Mouse (Mus musculus) cortical plate, adult 2 months (tissue): Measurements from ENCODE around the gene Kcnj6.

ENCODE experiments used
- CTCF ChIP-seq: fragments of 200-500 bp; IDR thresholded peaks from 2 replicates; pipeline ENCODE4 v1.5.1; 2011; ENCODE audit warnings: mild to moderate bottlenecking, control low read depth, low read length; ENCODE audit not compliant: insufficient read depth; ENCODE audit errors: extremely low read depth
- POLR2A ChIP-seq: fragments of 200-500 bp; IDR thresholded peaks from 2 replicates; pipeline ENCODE4 v1.6.1; 2011; ENCODE audit warnings: mild to moderate bottlenecking, low read length, control low read depth; ENCODE audit not compliant: insufficient read depth; ENCODE audit errors: extremely low read depth

GRCm38 (mm10) chr16:94701141-94701540 is 296.4 kb downstream of the Kcnj6 start:
- no peak for TF ChIP-seq POLR2A
- no peak for TF ChIP-seq CTCF
